In genomic region chr3:105451627-105452555, GRCm38 (mm10) we compare ENCODE assay signal across 8 mouse cellular contexts. TPM values are rescaled to one million over a fixed set of nuclear protein-coding genes. Genes with fewer than 3 reads are reported as not detected.
DNase-seq lines count a peak whose midpoint lies in the region; ATAC-seq and TF ChIP-seq lines count a peak whose summit lies in the region.

Gene Kcnd3, plus strand, starts transcription at chr3:105452330.

- no peak; the same call in 1 of the 2 replicates for ATAC-seq in heart, embryonic 13.5 days (ENCODE audit: extremely low read depth, insufficient number of reproducible peaks, low FRiP score, low TSS enrichment)
- peak; percentile 47 for ATAC-seq in liver, embryonic 12.5 days
- ATAC-seq in neural tube, embryonic 11.5 days (ENCODE audit: insufficient read depth, low FRiP score, low TSS enrichment): peak; percentile 70

- intact Hi-C loops in gastrocnemius, adult 2 months (cut with DNase I): no loop called here

- 1% methylated on average over 93 of the region's 98 CpGs for WGBS in embryonic facial prominence, embryonic 10.5 days
- under 1% methylated on average over 51 of the region's 98 CpGs for WGBS in heart, embryonic 13.5 days
- WGBS in liver, embryonic 12.5 days (ENCODE audit: insufficient replicate concordance): 4% methylated on average over 36 of the region's 98 CpGs
- WGBS in neural tube, embryonic 11.5 days: under 1% methylated on average over 54 of the region's 98 CpGs

- peak within 1 kb of the TSS; percentile 100 for H3K4me2 ChIP-seq in heart, embryonic 13.5 days
- peak within 1 kb of the TSS; percentile 76 for H3K4me2 ChIP-seq in liver, embryonic 12.5 days
- H3K4me2 ChIP-seq in neural tube, embryonic 11.5 days (ENCODE audit: low read depth): peak within 1 kb of the TSS; percentile 99

- H3K9ac ChIP-seq in heart, embryonic 13.5 days: peak within 1 kb of the TSS; percentile 82
- peak within 1 kb of the TSS; percentile 50 for H3K9ac ChIP-seq in liver, embryonic 12.5 days
- H3K9ac ChIP-seq in neural tube, embryonic 11.5 days (ENCODE audit: low read length): peak within 1 kb of the TSS; percentile 75

- H3K9me3 ChIP-seq in embryonic facial prominence, embryonic 10.5 days: no peaks in the 10 kb centered on the region
- H3K9me3 ChIP-seq in heart, embryonic 13.5 days: no peaks in the 10 kb centered on the region
- H3K9me3 ChIP-seq in liver, embryonic 12.5 days (replicated peaks): no peaks in the 10 kb centered on the region
- no peaks in the 10 kb centered on the region for H3K9me3 ChIP-seq in neural tube, embryonic 11.5 days (ENCODE audit: control insufficient read depth, low read length)

- TF ChIP-seq CTCF in gastrocnemius, adult 2 months (IDR thresholded peaks at IDR 0.05): no peak

- peak within 1 kb of the TSS; percentile 77 for H3K4me3 ChIP-seq in gastrocnemius, adult 2 months
- peak within 1 kb of the TSS; percentile 79 for H3K4me3 ChIP-seq in embryonic facial prominence, embryonic 10.5 days
- peak within 1 kb of the TSS; percentile 72 for H3K4me3 ChIP-seq in heart, embryonic 13.5 days
- peak within 1 kb of the TSS; percentile 55 for H3K4me3 ChIP-seq in liver, embryonic 12.5 days
- H3K4me3 ChIP-seq in neural tube, embryonic 11.5 days (ENCODE audit: low read depth, low read length): peak within 1 kb of the TSS; percentile 65

- DNase-seq in gastrocnemius, adult 2 months: peak; percentile 67
- DNase-seq in gastrocnemius, postnatal 25 days: no peak
- DNase-seq in embryonic facial prominence, embryonic 10.5 days (ENCODE audit: low spot score): peak; percentile 72
- DNase-seq in kidney, postnatal 10 days: peak; percentile 73
- peak; percentile 64 for DNase-seq in neural tube, embryonic 11.5 days (ENCODE audit: low spot score)
- DNase-seq in urinary bladder, postnatal 25 days (ENCODE audit: low spot score): peak; percentile 33

- peaks cover 32% of the 10 kb centered on the region for H3K4me1 ChIP-seq in embryonic facial prominence, embryonic 10.5 days
- peaks cover 27% of the 10 kb centered on the region for H3K4me1 ChIP-seq in heart, embryonic 13.5 days
- H3K4me1 ChIP-seq in liver, embryonic 12.5 days: peaks cover 19% of the 10 kb centered on the region
- peaks cover 7% of the 10 kb centered on the region for H3K4me1 ChIP-seq in neural tube, embryonic 11.5 days (ENCODE audit: control insufficient read depth, insufficient read depth, low read length)

- no peaks in the 10 kb centered on the region for H3K36me3 ChIP-seq in embryonic facial prominence, embryonic 10.5 days (replicated peaks)
- no peaks in the 10 kb centered on the region for H3K36me3 ChIP-seq in heart, embryonic 13.5 days
- H3K36me3 ChIP-seq in liver, embryonic 12.5 days: no peaks in the 10 kb centered on the region
- no peaks in the 10 kb centered on the region for H3K36me3 ChIP-seq in neural tube, embryonic 11.5 days (ENCODE audit: control insufficient read depth, insufficient read depth, low read length)

- H3K27me3 ChIP-seq in embryonic facial prominence, embryonic 10.5 days (replicated peaks; ENCODE audit: low read depth, poor library complexity, severe bottlenecking): peaks cover 97% of the 10 kb centered on the region
- H3K27me3 ChIP-seq in heart, embryonic 13.5 days (replicated peaks): peaks cover 87% of the 10 kb centered on the region
- peaks cover 96% of the 10 kb centered on the region for H3K27me3 ChIP-seq in liver, embryonic 12.5 days (replicated peaks)
- H3K27me3 ChIP-seq in neural tube, embryonic 11.5 days (ENCODE audit: control insufficient read depth, insufficient read depth, low read length): peaks cover 28% of the 10 kb centered on the region

- H3K27ac ChIP-seq in gastrocnemius, adult 2 months: no peak within 1 kb of the TSS
- peak within 1 kb of the TSS; percentile 80 for H3K27ac ChIP-seq in embryonic facial prominence, embryonic 10.5 days (replicated peaks)
- H3K27ac ChIP-seq in heart, embryonic 13.5 days (replicated peaks): no peak within 1 kb of the TSS
- H3K27ac ChIP-seq in liver, embryonic 12.5 days: no peak within 1 kb of the TSS
- no peak within 1 kb of the TSS for H3K27ac ChIP-seq in neural tube, embryonic 11.5 days (ENCODE audit: low read depth, low read length)

RNA-seq across cellular contexts. Expression of gene Kcnd3, which starts in this region (rescaled TPM):
- under 1 TPM; 0.05 to 0.08 TPM for total RNA-seq in gastrocnemius, adult 2 months (2021)
- total RNA-seq in gastrocnemius, postnatal 25 days (2021): under 1 TPM; 0.08 to 0.10 TPM
- 0.19 and 0.57 TPM in 2 replicates for polyA plus RNA-seq in embryonic facial prominence, embryonic 10.5 days (2016; fragmentation: Nextera tagmentation; extraction: Ambion mirVana)
- polyA plus RNA-seq in heart, embryonic 13.5 days (2015; fragmentation: Nextera tagmentation; extraction: Ambion mirVana): 0.67 and 0.74 TPM in 2 replicates
- polyA plus RNA-seq in liver, embryonic 12.5 days (2016; fragmentation: Nextera tagmentation; extraction: Ambion mirVana): 0.20 and 0.26 TPM in 2 replicates
- polyA plus RNA-seq in neural tube, embryonic 11.5 days (2014; fragmentation: Nextera tagmentation; extraction: Ambion mirVana): 0.99 and 1.5 TPM in 2 replicates

Comparison
In these comparisons a context has a peak if more than half of its experiments do, and no peak if none do; other contexts are left out.
1. Peak in DNase-seq and H3K4me3 ChIP-seq in gastrocnemius, adult 2 months; RNA of the gene not detected or under 1 TPM.
2. Peak in DNase-seq, H3K4me3 ChIP-seq and H3K27ac ChIP-seq in embryonic facial prominence, embryonic 10.5 days; RNA of the gene not detected or under 1 TPM.
3. Peak in ATAC-seq, H3K4me3 ChIP-seq, H3K9ac ChIP-seq and H3K4me2 ChIP-seq in liver, embryonic 12.5 days; RNA of the gene not detected or under 1 TPM.